Mouse (Mus musculus) heart, adult 2 months (tissue): ENCODE measurements around the gene Pola1. TPM values are rescaled to one million over a fixed set of nuclear protein-coding genes. Genes with fewer than 3 reads are reported as not detected.

Experiments
- DNase-seq, 2 experiments: peaks; one replicate each; pipeline ENCODE4 v3.0.0; 2021
- H3K27ac ChIP-seq: fragments of 200-600 bp; 2 replicates; pipeline ENCODE4 v1.8.1; 2022
- H3K27me3 ChIP-seq: fragments of 200-500 bp; 2 replicates; pipeline ENCODE4 v1.6.1; 2012; ENCODE audit warnings: mild to moderate bottlenecking, low read length, inconsistent platforms, mixed read lengths; ENCODE audit not compliant: control insufficient read depth, insufficient read depth
- H3K36me3 ChIP-seq: fragments of 200-500 bp; 2 replicates; pipeline ENCODE4 v1.6.1; 2012; ENCODE audit warnings: low read length, inconsistent platforms; ENCODE audit not compliant: control insufficient read depth, insufficient read depth
- H3K4me1 ChIP-seq: fragments of 200-500 bp; 2 replicates; pipeline ENCODE4 v1.6.1; 2011; ENCODE audit warnings: low read length; ENCODE audit not compliant: control insufficient read depth, insufficient read depth
- H3K4me3 ChIP-seq: fragments of 200-600 bp; 2 replicates; pipeline ENCODE4 v1.8.1; 2022
- H3K79me2 ChIP-seq: fragments of 200-500 bp; replicated peaks from 2 replicates; pipeline ENCODE4 v1.6.1; 2012; ENCODE audit warnings: mild to moderate bottlenecking, inconsistent platforms, low read length, moderate library complexity, mixed read lengths; ENCODE audit not compliant: control insufficient read depth, insufficient read depth
- H3K9ac ChIP-seq: fragments of 200-500 bp; 2 replicates; pipeline ENCODE4 v1.6.1; 2012; ENCODE audit warnings: low read depth, mild to moderate bottlenecking, control low read depth, inconsistent platforms, low read length, mixed read lengths
- CTCF ChIP-seq: fragments of 200-600 bp; IDR thresholded peaks from 2 replicates; pipeline ENCODE4 v1.8.1; 2022; ENCODE audit warnings: antibody characterized with exemption, mild to moderate bottlenecking, moderate library complexity
- EP300 ChIP-seq: fragments of 200-500 bp; IDR thresholded peaks from 2 replicates; pipeline ENCODE4 v1.6.1; 2011; ENCODE audit warnings: low read depth, low read length, control low read depth; ENCODE audit not compliant: insufficient read depth
- POLR2A ChIP-seq: fragments of 200-500 bp; IDR thresholded peaks from 2 replicates; pipeline ENCODE4 v1.6.1; 2011; ENCODE audit warnings: mild to moderate bottlenecking, low read depth, low read length, control low read depth; ENCODE audit not compliant: insufficient read depth
- WGBS: fragments of 180-500 bp; shearing (Covaris S2); methylation state at CpG from one replicate; pipeline ENCODE4 v1.1.7; 2018; 5-methylcytosine and 5-hydroxymethylcytosine counted together
- intact Hi-C: fragments of 180-260 bp; cut with DNase I; formaldehyde crosslinking; loops from one replicate; pipeline ENCODE4 v1.15.1; 2025
- long read RNA-seq: library from polyadenylated mRNA; stranded (forward); transcript quantifications from one replicate; pipeline ENCODE4 v2.0.0, GENCODE M21; 2021
- polyA plus RNA-seq: library from polyadenylated mRNA; depleted of rRNA; stranded (reverse); fragments of >200 nt; gene quantifications from 2 replicates; pipeline ENCODE4 v1.2.3, GENCODE M21; 2012; rRNA removed
- total RNA-seq, 2 experiments: library from RNA; stranded (reverse); gene quantifications; 2 replicates each; pipeline ENCODE4 v1.2.3; 2021

The Pola1 gene
- 1 to 10 TPM; 4.0 to 6.0 TPM for total RNA-seq
- polyA plus RNA-seq = 0.43 and 0.91 TPM in 2 replicates
- long read RNA-seq, partial matches to known transcripts = 0 of 1 reads
- long read RNA-seq, other reads (novel, unspliced or antisense) = 1 of 1 reads

DNA sequence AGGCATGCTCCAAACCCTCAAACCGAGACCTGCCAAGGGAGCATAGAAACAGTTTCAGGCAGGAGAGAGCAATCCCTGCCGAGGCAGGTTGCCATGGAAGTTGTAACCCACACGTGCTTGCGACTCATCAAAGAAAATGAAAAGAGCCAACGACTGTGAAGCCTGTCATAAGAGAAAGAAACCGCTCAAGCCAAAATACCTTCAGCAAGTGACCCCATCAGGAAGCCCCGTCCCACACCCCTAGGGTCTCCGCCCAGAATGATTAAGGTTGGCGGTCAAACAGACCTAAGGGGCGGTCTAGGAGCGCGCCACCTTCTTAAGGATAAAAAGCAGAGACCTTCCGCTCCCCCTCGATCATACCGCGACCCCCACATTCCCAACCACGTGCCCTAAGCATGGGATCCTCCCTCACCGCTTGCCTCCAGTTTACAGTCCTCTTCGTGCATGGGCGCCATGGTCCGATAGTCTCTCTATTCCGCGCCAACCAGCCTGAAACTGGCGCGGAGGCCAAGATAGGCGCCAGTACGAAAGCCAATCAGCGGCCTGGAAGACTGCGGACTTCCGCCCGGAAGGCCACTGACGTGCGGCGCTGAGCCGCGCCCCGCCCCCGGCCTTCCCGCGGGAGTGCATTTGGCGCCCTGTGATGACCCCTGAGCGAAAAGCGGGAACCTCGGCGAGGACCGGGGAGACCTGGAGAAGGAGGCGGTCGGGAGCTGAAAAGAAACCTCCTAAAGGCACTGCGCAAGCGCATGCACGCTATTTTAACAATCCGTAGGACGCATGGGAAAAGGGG, at the start of gene Pola1:
Pola1 (minus strand) TSS at position 499 of the 793 bp plus-strand sequence.
- 18% methylated on average over 53 of the region's 53 CpGs for WGBS
- Histone ChIP-seq H3K9ac (peak within 1 kb of the TSS; percentile 70), H3K27ac (peak within 1 kb of the TSS; percentile 15), H3K27me3 (no peaks in the 10 kb centered on the region), H3K36me3 (no peaks in the 10 kb centered on the region), H3K79me2 (no peaks in the 10 kb centered on the region), H3K4me1 (no peaks in the 10 kb centered on the region), H3K4me3 (peak within 1 kb of the TSS; percentile 58)
- intact Hi-C loops = no loop called here
- no peak for TF ChIP-seq CTCF
- TF ChIP-seq POLR2A = peak; percentile 42; the same call in 1 of the 2 replicates
- TF ChIP-seq EP300 = no peak
- DNase-seq = peak; percentile 88 to 92

DNA sequence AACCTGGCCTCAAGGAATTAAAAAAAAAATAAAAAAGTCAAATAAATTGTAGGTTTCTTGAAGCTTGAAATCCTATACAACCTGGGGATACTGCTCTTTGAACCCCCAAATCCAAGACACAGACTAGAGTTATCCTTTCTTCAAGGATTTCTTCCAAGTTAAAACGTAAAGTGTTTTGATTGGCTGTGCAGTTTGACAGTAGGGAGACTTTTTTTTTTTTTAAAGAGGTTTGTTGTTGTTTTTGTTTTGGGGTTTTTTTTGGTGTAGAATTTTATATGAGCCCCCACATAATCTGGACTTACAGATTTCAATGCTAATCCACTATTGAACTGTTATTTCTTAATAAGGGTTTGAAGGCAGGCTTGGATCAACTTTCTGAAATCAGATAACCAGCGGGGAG, 44.3 kb upstream of the Pola1 start:
- H3K27ac ChIP-seq = no peak overlapping the region
- no peak overlapping the region for H3K9ac ChIP-seq
- no peaks in the 10 kb centered on the region for H3K27me3 ChIP-seq
- H3K4me1 ChIP-seq = no peaks in the 10 kb centered on the region; the same call in 1 of the 2 replicates
- H3K79me2 ChIP-seq = no peaks in the 10 kb centered on the region
- no peaks in the 10 kb centered on the region for H3K36me3 ChIP-seq
- no peak for DNase-seq
- TF ChIP-seq EP300 (no peak), CTCF (no peak), POLR2A (no peak)
- WGBS = 61% methylated on average over 2 of the region's 2 CpGs
- no peak overlapping the region for H3K4me3 ChIP-seq
- intact Hi-C loops = no loop called here

DNA sequence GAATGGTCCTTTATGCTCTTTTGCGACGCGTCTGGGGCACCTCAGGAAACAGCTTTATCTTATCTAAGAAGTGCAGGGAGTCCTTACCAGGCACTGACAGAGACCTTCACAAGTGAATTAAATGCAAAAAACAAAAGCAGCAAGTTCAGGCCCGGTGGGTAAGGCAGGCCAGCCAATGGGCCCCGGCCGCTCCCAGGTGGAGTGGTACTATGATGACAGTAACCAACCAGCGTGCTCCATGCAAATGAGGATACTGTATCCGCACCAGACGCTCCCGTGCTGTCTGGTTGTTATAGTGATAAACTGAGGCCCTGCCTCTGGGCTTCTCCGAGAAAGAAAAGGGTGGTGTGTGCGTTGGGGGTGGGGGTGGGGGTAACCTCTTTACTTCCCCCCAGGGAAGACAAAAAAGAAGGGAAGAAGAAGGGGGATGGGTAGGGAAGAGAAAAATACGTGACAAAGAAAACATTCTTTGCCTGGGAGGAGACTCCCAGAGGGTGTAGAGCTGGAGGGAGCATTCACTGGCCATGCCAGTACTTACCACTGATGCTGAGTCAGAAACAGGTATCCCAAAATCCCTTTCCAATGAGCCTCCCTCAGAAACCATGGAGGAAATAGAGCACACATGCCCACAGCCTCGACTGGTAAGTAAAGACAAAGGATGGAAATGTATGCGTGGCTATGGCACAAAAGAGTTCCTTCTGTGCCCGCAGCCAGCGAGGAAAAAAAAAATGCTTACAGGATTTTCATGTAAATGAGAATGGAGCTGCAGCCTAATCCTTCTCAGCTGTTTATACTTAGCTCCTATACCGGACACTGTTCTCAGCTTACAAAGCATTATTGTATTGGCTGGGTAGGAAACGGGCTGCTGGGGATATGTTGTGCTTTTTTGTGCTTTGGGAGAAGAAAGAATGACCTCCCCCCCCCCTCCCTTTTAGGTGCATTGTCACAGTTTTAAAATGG, 43.2 kb upstream of the Pola1 start:
- Histone ChIP-seq H3K27ac (no peak overlapping the region), H3K27me3 (no peaks in the 10 kb centered on the region), H3K36me3 (no peaks in the 10 kb centered on the region), H3K4me3 (no peak overlapping the region), H3K9ac (no peak overlapping the region), H3K4me1 (no peaks in the 10 kb centered on the region; the same call in 1 of the 2 replicates), H3K79me2 (no peaks in the 10 kb centered on the region)
- 15% methylated on average over 19 of the region's 19 CpGs for WGBS
- peak; percentile 13 to 21 for DNase-seq
- intact Hi-C loops = no loop called here
- TF ChIP-seq POLR2A (no peak), EP300 (no peak), CTCF (no peak)

DNA sequence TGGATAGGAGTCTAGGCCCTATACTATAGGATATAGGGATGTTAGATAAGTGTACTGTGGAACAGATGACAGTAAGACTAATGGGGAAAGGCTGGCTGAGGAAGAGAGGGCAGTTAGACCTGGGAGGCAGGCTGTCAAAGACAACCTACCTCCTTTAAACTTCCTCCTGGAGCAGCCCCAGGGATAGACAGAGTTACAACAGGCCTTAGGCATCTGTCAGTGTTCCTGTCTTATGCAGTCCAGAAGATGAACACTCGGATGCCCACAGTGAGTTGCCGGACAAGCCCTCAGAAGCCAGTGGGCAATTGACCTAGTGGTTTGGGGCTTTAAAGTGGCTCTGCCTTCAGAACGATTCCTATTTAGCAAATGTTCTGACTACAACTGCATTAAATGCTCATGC, 42.5 kb upstream of the Pola1 start:
- Histone ChIP-seq H3K79me2 (no peaks in the 10 kb centered on the region), H3K36me3 (no peaks in the 10 kb centered on the region), H3K9ac (no peak overlapping the region), H3K4me3 (no peak overlapping the region), H3K27me3 (no peaks in the 10 kb centered on the region), H3K27ac (no peak overlapping the region), H3K4me1 (no peaks in the 10 kb centered on the region; the same call in 1 of the 2 replicates)
- TF ChIP-seq CTCF = no peak
- no peak for TF ChIP-seq POLR2A
- no peak for TF ChIP-seq EP300
- DNase-seq = no peak
- 52% methylated on average over 3 of the region's 3 CpGs for WGBS
- intact Hi-C loops = no loop called here

DNA sequence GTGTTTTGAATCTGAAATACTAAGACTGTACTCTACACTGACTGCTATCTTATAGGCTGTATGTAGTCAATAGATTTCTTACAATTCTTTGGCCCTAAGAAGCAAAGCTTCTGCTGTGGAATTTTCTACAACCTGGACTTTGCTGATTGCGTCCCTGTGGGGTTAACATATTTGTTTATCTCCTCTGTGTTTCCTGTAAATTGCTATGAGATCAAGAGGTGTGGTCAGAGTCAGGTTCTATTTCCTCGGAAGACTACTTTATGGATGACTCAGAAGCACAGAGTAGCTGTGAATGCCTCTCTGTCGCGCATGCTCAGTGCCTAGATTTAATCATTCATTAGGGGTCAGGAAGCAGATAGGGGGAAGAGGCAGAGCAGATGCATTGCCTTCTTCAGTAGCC, 32.8 kb upstream of the Pola1 start:
- TF ChIP-seq POLR2A (no peak), EP300 (no peak), CTCF (no peak)
- H3K4me3 ChIP-seq = no peak overlapping the region
- H3K36me3 ChIP-seq = no peaks in the 10 kb centered on the region
- no peaks in the 10 kb centered on the region for H3K27me3 ChIP-seq
- intact Hi-C loops = no loop called here
- no peak overlapping the region for H3K27ac ChIP-seq
- H3K9ac ChIP-seq = no peak overlapping the region
- H3K4me1 ChIP-seq = no peaks in the 10 kb centered on the region
- DNase-seq = no peak
- H3K79me2 ChIP-seq = no peaks in the 10 kb centered on the region
- WGBS = 42% methylated on average over 4 of the region's 4 CpGs
